Mouse (Mus musculus): ENCODE results near the gene Nkx2-2. TPM values are rescaled to one million over a fixed set of nuclear protein-coding genes. Genes with fewer than 3 reads are reported as not detected.

The Nkx2-2 gene
- 2.8 and 4.1 TPM in 2 replicates for polyA plus RNA-seq (2016; fragmentation: Nextera tagmentation; extraction: Ambion mirVana)

- WGBS, result under 1% methylated on average over 54 of the region's 54 CpGs
- Histone ChIP-seq H3K27ac (peak within 1 kb of the TSS; percentile 56; the same call in 1 of the 2 replicates), H3K27me3 (ENCODE audit: poor library complexity, severe bottlenecking) (peaks cover 100% of the 10 kb centered on the region)
Observed at GRCm38 (mm10) chr2:147193271-147194255, at the start of gene Nkx2-2. Gene Nkx2-2, minus strand, starts transcription at chr2:147194243.

DNA sequence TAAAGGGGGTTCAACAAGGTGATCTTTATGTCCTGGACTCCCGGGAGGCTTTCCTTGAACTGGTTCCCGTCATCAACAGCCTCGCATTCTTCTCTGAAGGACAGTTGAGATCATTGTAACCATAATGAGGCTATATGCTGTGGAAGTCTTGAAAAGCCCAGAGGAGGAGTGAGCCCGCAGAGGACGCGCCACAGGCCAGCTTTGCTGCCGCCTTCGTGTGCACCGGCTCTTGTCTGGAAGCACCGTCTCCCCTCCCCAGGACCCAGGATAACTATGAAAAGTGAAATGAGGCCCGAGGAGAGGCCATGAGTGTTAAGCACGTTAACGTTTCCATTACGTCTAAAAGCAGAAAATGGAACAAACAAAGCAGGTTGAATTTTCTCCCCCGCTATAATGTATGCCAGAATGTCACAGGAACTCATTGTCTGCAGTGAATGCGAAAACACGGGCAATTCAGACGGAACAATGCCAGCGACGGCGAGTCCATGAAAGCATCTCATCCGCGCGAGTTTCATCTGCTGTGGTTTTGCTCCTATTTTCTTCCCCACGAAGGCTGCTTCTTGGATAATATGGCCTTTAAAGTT is 41.8 kb upstream of the Nkx2-2 start:
- Histone ChIP-seq H3K9me3 (no peaks in the 10 kb centered on the region), H3K36me3 (replicated peaks) (no peaks in the 10 kb centered on the region), H3K4me3 (no peak overlapping the region), H3K27ac (peak overlapping the region; percentile 22; the same call in 1 of the 2 replicates), H3K4me1 (peaks cover 9% of the 10 kb centered on the region; the same call in 1 of the 2 replicates), H3K27me3 (ENCODE audit: poor library complexity, severe bottlenecking) (no peaks in the 10 kb centered on the region)
- 88% methylated on average over 25 of the region's 25 CpGs for WGBS
- no peak for DNase-seq (ENCODE audit: extremely low spot score, low spot score)

More at GRCm38 (mm10) chr2:147193271-147194255, at the start of gene Nkx2-2:
- peak; percentile 51 for DNase-seq (ENCODE audit: extremely low spot score, low spot score)
- Histone ChIP-seq H3K9me3 (no peaks in the 10 kb centered on the region), H3K4me3 (peak within 1 kb of the TSS; percentile 49), H3K36me3 (replicated peaks) (no peaks in the 10 kb centered on the region), H3K4me1 (peaks cover 52% of the 10 kb centered on the region)

- 85% methylated on average over 5 of the region's 5 CpGs for WGBS
- H3K27ac ChIP-seq, result no peak overlapping the region
Observed at GRCm38 (mm10) chr2:147231175-147231574, 37.1 kb upstream of the Nkx2-2 start.

DNA sequence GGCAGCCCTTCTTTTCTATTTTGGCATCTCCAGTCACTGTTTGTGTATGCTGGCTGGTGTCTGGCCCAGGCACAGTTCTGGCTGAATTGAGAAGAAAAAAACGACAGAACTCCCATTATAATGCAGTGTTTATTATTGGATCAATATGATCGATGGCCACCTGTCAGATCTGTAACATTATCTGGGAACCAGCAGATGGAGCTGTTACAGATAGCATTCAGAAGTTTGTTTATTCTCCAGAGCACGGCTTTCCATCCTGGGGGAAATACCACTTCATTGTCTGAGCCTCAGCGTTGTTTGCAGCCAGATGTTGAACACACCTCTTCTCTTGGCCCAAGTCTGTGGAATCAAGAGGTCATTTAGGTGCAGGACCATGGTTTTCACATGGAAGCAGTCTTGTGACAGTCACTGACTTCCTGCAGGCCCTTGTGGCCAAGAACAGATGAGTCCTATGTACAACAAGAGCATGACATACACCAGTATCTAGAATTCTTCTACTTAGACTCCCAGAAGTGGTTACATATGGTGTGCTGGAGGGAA is 11.1 kb upstream of the Nkx2-2 start:
- H3K9me3 ChIP-seq, result no peaks in the 10 kb centered on the region
- WGBS, result 41% methylated on average over 4 of the region's 4 CpGs
- H3K27me3 ChIP-seq (ENCODE audit: poor library complexity, severe bottlenecking), result peaks cover 20% of the 10 kb centered on the region
- H3K4me3 ChIP-seq, result no peak overlapping the region
- H3K4me1 ChIP-seq, result no peaks in the 10 kb centered on the region
- no peak for DNase-seq (ENCODE audit: extremely low spot score, low spot score)
- H3K27ac ChIP-seq, result no peak overlapping the region
- H3K36me3 ChIP-seq (replicated peaks), result no peaks in the 10 kb centered on the region

More at GRCm38 (mm10) chr2:147231175-147231574, 37.1 kb upstream of the Nkx2-2 start:
- no peaks in the 10 kb centered on the region for H3K9me3 ChIP-seq
- H3K36me3 ChIP-seq (replicated peaks), result no peaks in the 10 kb centered on the region
- no peaks in the 10 kb centered on the region for H3K27me3 ChIP-seq (ENCODE audit: poor library complexity, severe bottlenecking)
- H3K4me3 ChIP-seq, result no peak overlapping the region
- H3K4me1 ChIP-seq, result peaks cover 6% of the 10 kb centered on the region; the same call in 1 of the 2 replicates
- no peak for DNase-seq (ENCODE audit: extremely low spot score, low spot score)

DNA sequence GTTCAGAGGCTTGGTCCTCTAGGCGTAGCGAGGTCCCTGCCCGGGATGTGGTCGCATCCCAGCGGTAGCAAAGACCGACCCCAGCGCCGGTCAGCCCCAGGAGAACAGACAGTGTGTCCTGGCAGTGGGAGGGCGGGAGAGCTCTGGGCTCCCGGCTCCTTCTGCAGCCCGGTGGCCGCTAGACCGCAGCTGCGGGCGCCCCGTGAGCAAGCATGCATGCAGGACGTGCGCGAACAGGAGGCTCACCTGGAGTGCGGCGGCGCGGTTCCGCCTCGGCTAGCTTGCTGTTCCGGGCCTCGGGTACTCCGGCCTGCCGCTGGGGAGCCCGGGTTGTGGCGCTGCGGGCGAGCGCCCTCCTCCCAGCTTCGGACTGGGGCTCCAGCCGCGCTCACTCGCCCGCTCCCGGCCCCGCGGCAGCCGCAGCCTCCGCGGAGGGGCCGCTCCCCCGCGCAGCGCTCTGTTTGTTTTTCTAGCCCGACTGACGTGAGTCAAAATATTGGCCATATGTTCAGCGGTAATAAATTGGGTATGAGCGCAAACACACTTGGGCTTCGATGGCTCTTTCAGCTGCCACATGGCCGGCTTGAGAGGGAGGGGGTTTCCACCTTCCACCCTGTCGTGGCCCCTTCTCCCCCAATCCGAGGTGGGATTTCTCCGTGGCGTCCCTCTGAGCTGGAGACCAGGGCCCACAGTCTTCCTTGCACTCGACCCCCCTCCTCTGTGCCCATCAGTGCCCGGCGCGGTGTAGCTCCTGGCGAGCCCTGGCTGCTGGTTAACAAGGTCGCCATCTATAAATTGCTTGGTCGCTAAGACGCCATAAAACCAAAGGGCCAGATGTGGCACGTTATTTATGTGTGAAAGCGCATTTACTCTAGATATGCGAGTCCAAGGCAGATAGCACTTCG is 920 bp upstream of the Nkx2-2 start:
- Histone ChIP-seq H3K36me3 (replicated peaks) (no peaks in the 10 kb centered on the region), H3K9me3 (no peaks in the 10 kb centered on the region), H3K4me3 (peak overlapping the region; percentile 49), H3K27ac (peak overlapping the region; percentile 37; the same call in 1 of the 2 replicates), H3K27me3 (ENCODE audit: poor library complexity, severe bottlenecking) (peaks cover 100% of the 10 kb centered on the region), H3K4me1 (peaks cover 38% of the 10 kb centered on the region)
- WGBS, result under 1% methylated on average over 71 of the region's 71 CpGs
- peak; percentile 42 for DNase-seq (ENCODE audit: extremely low spot score, low spot score)

- H3K27me3 ChIP-seq (ENCODE audit: poor library complexity, severe bottlenecking), result peaks cover 100% of the 10 kb centered on the region
- H3K4me3 ChIP-seq, result peak overlapping the region; percentile 49; the same call in 1 of the 2 replicates
- no peaks in the 10 kb centered on the region for H3K36me3 ChIP-seq (replicated peaks)
- under 1% methylated on average over 13 of the region's 13 CpGs for WGBS
- no peaks in the 10 kb centered on the region for H3K9me3 ChIP-seq
- no peak for DNase-seq (ENCODE audit: extremely low spot score, low spot score)
- peaks cover 59% of the 10 kb centered on the region for H3K4me1 ChIP-seq
- no peak overlapping the region; the same call in 1 of the 2 replicates for H3K27ac ChIP-seq
Observed at GRCm38 (mm10) chr2:147192731-147193130, 1.3 kb downstream of the Nkx2-2 start.

DNA sequence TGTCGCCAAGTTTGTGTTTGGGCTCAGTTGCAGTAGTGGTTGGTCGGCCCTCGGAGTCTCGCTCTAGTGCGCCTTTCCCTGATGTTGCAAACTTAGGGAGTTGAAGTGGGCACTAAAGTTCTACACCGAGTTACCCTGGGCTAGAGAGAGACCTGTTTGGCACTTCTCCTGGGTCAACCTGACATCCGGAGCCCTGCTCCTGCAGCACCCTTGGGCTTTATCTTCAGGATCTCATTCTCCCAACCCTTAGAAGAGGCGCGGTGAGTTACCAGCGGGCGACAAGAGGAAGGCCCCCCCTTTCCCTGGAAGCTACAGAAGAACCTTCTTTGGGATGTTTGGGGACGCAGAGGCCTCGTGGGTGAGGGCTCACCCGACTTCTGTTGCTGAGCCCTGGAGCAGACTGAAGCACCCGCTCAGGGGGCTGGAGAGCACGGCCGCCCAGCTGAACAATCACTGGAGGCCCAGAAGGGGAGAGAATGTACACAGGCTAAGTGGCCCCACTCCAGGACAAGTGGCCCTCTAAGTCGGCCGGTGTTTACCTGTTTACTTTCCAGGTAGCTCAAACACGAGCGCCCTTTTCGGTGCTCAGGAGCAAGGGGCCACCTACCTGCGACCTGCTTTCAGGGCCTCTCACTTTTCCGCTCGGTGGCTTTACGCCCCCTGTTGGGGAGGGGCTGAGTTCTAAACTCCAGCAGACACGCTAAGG is 3.6 kb downstream of the Nkx2-2 start:
- Histone ChIP-seq H3K4me1 (peaks cover 78% of the 10 kb centered on the region), H3K27me3 (ENCODE audit: poor library complexity, severe bottlenecking) (peaks cover 100% of the 10 kb centered on the region), H3K9me3 (no peaks in the 10 kb centered on the region), H3K4me3 (peak overlapping the region; percentile 19; the same call in 1 of the 2 replicates), H3K36me3 (replicated peaks) (no peaks in the 10 kb centered on the region), H3K27ac (peak overlapping the region; percentile 67; the same call in 1 of the 2 replicates)
- peak; percentile 33 for DNase-seq (ENCODE audit: extremely low spot score, low spot score)
- 1% methylated on average over 27 of the region's 27 CpGs for WGBS

GRCm38 (mm10) chr2:147189546-147190315 is 4.3 kb downstream of the Nkx2-2 start:
- Histone ChIP-seq H3K27me3 (ENCODE audit: poor library complexity, severe bottlenecking) (peaks cover 100% of the 10 kb centered on the region), H3K4me1 (peaks cover 73% of the 10 kb centered on the region), H3K36me3 (replicated peaks) (no peaks in the 10 kb centered on the region), H3K4me3 (peak overlapping the region; percentile 19; the same call in 1 of the 2 replicates), H3K27ac (peak overlapping the region; percentile 67; the same call in 1 of the 2 replicates), H3K9me3 (no peaks in the 10 kb centered on the region)
- DNase-seq (ENCODE audit: extremely low spot score, low spot score), result peak; percentile 47
- WGBS, result under 1% methylated on average over 28 of the region's 28 CpGs

DNA sequence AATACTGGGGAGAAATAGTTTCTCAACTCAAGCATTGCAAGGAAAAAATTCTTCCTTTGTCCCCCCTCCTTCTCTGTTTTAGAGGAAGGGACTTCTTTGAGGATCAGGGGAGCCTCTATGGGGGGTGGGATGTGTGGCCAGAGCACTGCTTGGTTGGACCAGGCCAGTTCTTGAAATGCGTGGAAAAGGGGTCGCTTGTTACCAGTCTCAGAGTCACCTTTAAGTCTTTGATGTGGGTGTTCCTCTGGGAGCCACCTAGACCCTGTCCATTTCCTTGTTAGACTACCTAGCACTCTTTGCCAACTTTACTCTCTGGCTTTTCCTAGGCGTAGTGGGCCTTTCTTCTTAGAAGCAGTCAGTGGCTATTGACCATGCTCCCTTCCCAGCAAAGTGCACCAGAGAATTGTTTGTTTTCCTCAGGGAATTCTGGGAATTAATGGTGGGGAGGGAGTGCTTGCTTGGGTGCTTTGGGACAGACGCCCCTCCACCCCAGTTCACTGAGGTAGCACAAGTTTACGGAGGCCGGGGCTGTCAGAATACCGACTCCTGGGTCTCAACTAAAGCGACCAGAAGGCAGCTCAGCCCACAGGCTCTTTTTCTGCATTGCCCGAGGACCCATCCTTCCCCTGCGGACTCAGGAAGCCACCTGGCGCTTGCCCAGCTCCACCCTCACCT is 5.0 kb downstream of the Nkx2-2 start:
- peak overlapping the region; percentile 67; the same call in 1 of the 2 replicates for H3K27ac ChIP-seq
- peaks cover 72% of the 10 kb centered on the region for H3K4me1 ChIP-seq
- peak overlapping the region; percentile 19; the same call in 1 of the 2 replicates for H3K4me3 ChIP-seq

DNA sequence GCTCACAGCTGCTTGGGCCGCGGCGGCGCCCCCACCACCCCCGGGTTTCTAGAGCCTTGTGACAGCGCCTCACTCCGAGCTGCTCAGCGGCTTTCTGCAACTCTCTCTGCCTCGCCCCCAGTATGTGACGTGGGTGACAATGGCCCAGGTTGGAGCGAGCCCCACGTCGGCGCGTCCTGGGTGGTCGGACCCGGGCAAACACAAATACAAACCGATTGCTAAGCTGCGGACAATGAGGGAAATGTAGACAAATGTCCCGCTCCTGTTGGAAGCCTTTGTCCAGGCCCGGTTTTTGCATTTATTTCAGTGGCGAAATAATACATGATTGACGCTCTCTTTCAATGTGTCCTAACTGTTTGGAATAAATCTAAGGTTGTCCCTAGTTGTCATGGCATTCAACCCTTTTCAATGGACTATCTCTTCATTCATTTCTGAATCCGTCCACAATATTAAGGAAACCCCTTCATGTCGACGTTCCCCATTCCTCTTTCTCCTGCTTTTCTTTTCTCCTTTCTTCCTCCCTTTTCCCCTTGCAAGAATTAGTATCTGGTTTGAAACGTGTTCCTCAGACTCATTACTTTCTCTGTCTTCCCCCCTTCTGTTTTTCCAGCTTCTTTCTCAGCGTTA is 5.9 kb downstream of the Nkx2-2 start:
- no peaks in the 10 kb centered on the region for H3K9me3 ChIP-seq
- peaks cover 100% of the 10 kb centered on the region for H3K27me3 ChIP-seq (ENCODE audit: poor library complexity, severe bottlenecking)
- peaks cover 67% of the 10 kb centered on the region for H3K4me1 ChIP-seq
- DNase-seq (ENCODE audit: extremely low spot score, low spot score), result peak; percentile 74
- H3K36me3 ChIP-seq (replicated peaks), result no peaks in the 10 kb centered on the region
- peak overlapping the region; percentile 31 for H3K4me3 ChIP-seq
- H3K27ac ChIP-seq, result peak overlapping the region; percentile 67
- under 1% methylated on average over 28 of the region's 28 CpGs for WGBS

More for the DNA sequence above, 5.0 kb downstream of the Nkx2-2 start:
- WGBS, result 2% methylated on average over 11 of the region's 11 CpGs
- Histone ChIP-seq H3K36me3 (replicated peaks) (no peaks in the 10 kb centered on the region), H3K9me3 (no peaks in the 10 kb centered on the region), H3K27me3 (ENCODE audit: poor library complexity, severe bottlenecking) (peaks cover 100% of the 10 kb centered on the region)
- DNase-seq (ENCODE audit: extremely low spot score, low spot score), result peak; percentile 43

All from forebrain, embryonic 10.5 days (tissue).